Mouse (Mus musculus): Measurements from ENCODE around the gene Mrtfb.

Gene Mrtfb

GRCm38 (mm10) chr16:13351268-13351667 is 95.0 kb downstream of the Mrtfb start:
- peak; percentile 32 for DNase-seq (ENCODE audit: low read depth, low spot score)

- DNase-seq (ENCODE audit: low read depth, low spot score) = no peak
Measured at GRCm38 (mm10) chr16:13353927-13354326, 97.6 kb downstream of the Mrtfb start.

- no peak for DNase-seq (ENCODE audit: low read depth, low spot score)
Measured at GRCm38 (mm10) chr16:13354431-13354830, 98.2 kb downstream of the Mrtfb start.

GRCm38 (mm10) chr16:13357806-13358679 is 101.8 kb downstream of the Mrtfb start:
- DNase-seq (ENCODE audit: low read depth, low spot score) = peak; percentile 45

- DNase-seq (ENCODE audit: low read depth, low spot score) = no peak
Measured at GRCm38 (mm10) chr16:13358741-13359140, 102.5 kb downstream of the Mrtfb start.

GRCm38 (mm10) chr16:13359405-13359858 is 103.2 kb downstream of the Mrtfb start:
- no peak for DNase-seq (ENCODE audit: low read depth, low spot score)

- DNase-seq (ENCODE audit: low read depth, low spot score) = no peak
Measured at GRCm38 (mm10) chr16:13360208-13360607, 103.9 kb downstream of the Mrtfb start.

- no peak for DNase-seq (ENCODE audit: low read depth, low spot score)
Measured at GRCm38 (mm10) chr16:13360835-13361234, 104.6 kb downstream of the Mrtfb start.

- DNase-seq (ENCODE audit: low read depth, low spot score) = no peak
Measured at GRCm38 (mm10) chr16:13363141-13363540, 106.9 kb downstream of the Mrtfb start.

- DNase-seq (ENCODE audit: low read depth, low spot score) = no peak
Measured at GRCm38 (mm10) chr16:13364145-13364544, 107.9 kb downstream of the Mrtfb start.

- DNase-seq (ENCODE audit: low read depth, low spot score) = no peak
Measured at GRCm38 (mm10) chr16:13366256-13366655, 110.0 kb downstream of the Mrtfb start.

- no peak for DNase-seq (ENCODE audit: low read depth, low spot score)
Measured at GRCm38 (mm10) chr16:13366802-13367465, 110.7 kb downstream of the Mrtfb start.

- no peak for DNase-seq (ENCODE audit: low read depth, low spot score)
Measured at GRCm38 (mm10) chr16:13367466-13367856, 111.2 kb downstream of the Mrtfb start.

GRCm38 (mm10) chr16:13368645-13369044 is 112.4 kb downstream of the Mrtfb start:
- no peak for DNase-seq (ENCODE audit: low read depth, low spot score)

- DNase-seq (ENCODE audit: low read depth, low spot score) = peak; percentile 84
Measured at GRCm38 (mm10) chr16:13371740-13372287, 115.5 kb downstream of the Mrtfb start.

- no peak for DNase-seq (ENCODE audit: low read depth, low spot score)
Measured at GRCm38 (mm10) chr16:13372899-13373533, 116.7 kb downstream of the Mrtfb start.

- DNase-seq (ENCODE audit: low read depth, low spot score) = no peak
Measured at GRCm38 (mm10) chr16:13376947-13377486, 120.7 kb downstream of the Mrtfb start.

GRCm38 (mm10) chr16:13378157-13378556 is 121.9 kb downstream of the Mrtfb start:
- DNase-seq (ENCODE audit: low read depth, low spot score) = no peak

GRCm38 (mm10) chr16:13379865-13380264 is 123.6 kb downstream of the Mrtfb start:
- DNase-seq (ENCODE audit: low read depth, low spot score) = no peak

GRCm38 (mm10) chr16:13381771-13382170 is 125.5 kb downstream of the Mrtfb start:
- no peak for DNase-seq (ENCODE audit: low read depth, low spot score)

- no peak for DNase-seq (ENCODE audit: low read depth, low spot score)
Measured at GRCm38 (mm10) chr16:13387306-13387705, 131.0 kb downstream of the Mrtfb start.

- DNase-seq (ENCODE audit: low read depth, low spot score) = no peak
Measured at GRCm38 (mm10) chr16:13400375-13400774, 144.1 kb downstream of the Mrtfb start.

Data from ES-CJ7 (cell line).